9 mouse cellular contexts compared by ENCODE assay signal in genomic region chr10:121625407-121626185, GRCm38 (mm10). TPM values are rescaled to one million over a fixed set of nuclear protein-coding genes. Genes with fewer than 3 reads are reported as not detected.
A peak's percentile ranks its signal among the peaks of the same experiment; 100 is the strongest.
DNase-seq lines count a peak whose midpoint lies in the region; ATAC-seq and TF ChIP-seq lines count a peak whose summit lies in the region.
"Had no signal": no experiment of that assay in that cellular context is flagged by ENCODE, and none has a peak within 500 bp of the region (broad histone marks: within the 10 kb centered on the region; RNA-seq: fewer than 3 reads in every experiment).

No protein-coding gene starts in this region.

- peak overlapping the region; percentile 72 for H3K27ac ChIP-seq in neural tube, embryonic 11.5 days (ENCODE audit: low read depth, low read length)
- H3K27ac ChIP-seq in cortical plate, adult 2 months (ENCODE audit: insufficient read depth, low read length) = peak overlapping the region; percentile 87
- peak overlapping the region; percentile 93 for H3K27ac ChIP-seq in hindbrain, embryonic 15.5 days (replicated peaks)

- ATAC-seq in neural tube, embryonic 11.5 days (ENCODE audit: insufficient read depth, low FRiP score, low TSS enrichment) = no peak
- no peak for ATAC-seq in hindbrain, embryonic 15.5 days (ENCODE audit: low FRiP score, low read depth)
- ATAC-seq in megakaryocyte-erythroid progenitor cell, adult 5-6 weeks (replicated peaks; ENCODE audit: low FRiP score, low TSS enrichment, poor library complexity, severe bottlenecking) = peak; percentile 54

- H3K9ac ChIP-seq in neural tube, embryonic 11.5 days (ENCODE audit: low read length) = peak overlapping the region; percentile 83
- peak overlapping the region; percentile 87 for H3K9ac ChIP-seq in hindbrain, embryonic 15.5 days

- no peaks in the 10 kb centered on the region for H3K9me3 ChIP-seq in neural tube, embryonic 11.5 days (ENCODE audit: control insufficient read depth, low read length)
- H3K9me3 ChIP-seq in hindbrain, embryonic 15.5 days = no peaks in the 10 kb centered on the region

- WGBS in neural tube, embryonic 11.5 days = under 1% methylated on average over 38 of the region's 41 CpGs
- under 1% methylated on average over 40 of the region's 41 CpGs for WGBS in hindbrain, embryonic 15.5 days

- no peak for TF ChIP-seq CTCF in cortical plate, adult 2 months (IDR thresholded peaks at IDR 0.05; ENCODE audit: extremely low read depth, insufficient read depth, low read length)

- no peaks in the 10 kb centered on the region for H3K36me3 ChIP-seq in neural tube, embryonic 11.5 days (ENCODE audit: control insufficient read depth, insufficient read depth, low read length)
- H3K36me3 ChIP-seq in hindbrain, embryonic 15.5 days = peaks cover 8% of the 10 kb centered on the region; the same call in 1 of the 2 replicates

- peak overlapping the region; percentile 57 for H3K4me3 ChIP-seq in neural tube, embryonic 11.5 days (ENCODE audit: low read depth, low read length)
- H3K4me3 ChIP-seq in cortical plate, adult 2 months (ENCODE audit: insufficient read depth, low read length) = peak overlapping the region; percentile 64
- peak overlapping the region; percentile 93 for H3K4me3 ChIP-seq in hindbrain, embryonic 15.5 days

- H3K27me3 ChIP-seq in neural tube, embryonic 11.5 days (ENCODE audit: control insufficient read depth, insufficient read depth, low read length) = no peaks in the 10 kb centered on the region
- no peaks in the 10 kb centered on the region for H3K27me3 ChIP-seq in hindbrain, embryonic 15.5 days

- peak overlapping the region; percentile 56 for H3K4me2 ChIP-seq in neural tube, embryonic 11.5 days (ENCODE audit: low read depth)
- peak overlapping the region; percentile 74 for H3K4me2 ChIP-seq in hindbrain, embryonic 15.5 days

- no peaks in the 10 kb centered on the region for H3K4me1 ChIP-seq in neural tube, embryonic 11.5 days (ENCODE audit: control insufficient read depth, insufficient read depth, low read length)
- H3K4me1 ChIP-seq in cortical plate, adult 2 months (ENCODE audit: control insufficient read depth, insufficient read depth, low read length) = peaks cover 2% of the 10 kb centered on the region
- peaks cover 14% of the 10 kb centered on the region for H3K4me1 ChIP-seq in hindbrain, embryonic 15.5 days (replicated peaks)

- no peak for TF ChIP-seq POLR2A in cortical plate, adult 2 months (IDR thresholded peaks at IDR 0.05; ENCODE audit: extremely low read depth, insufficient read depth, low read length)

- DNase-seq in neural tube, embryonic 11.5 days (ENCODE audit: low spot score) = no peak
- DNase-seq in neural tube, embryonic 10.5 days (ENCODE audit: extremely low spot score, low spot score) = no peak
- no peak for DNase-seq in cerebellum, postnatal 10 days
- no peak for DNase-seq in gastrocnemius, adult 8-10 months (ENCODE audit: low spot score in 2 of 2)
- DNase-seq in right cerebral cortex, postnatal 10 days (ENCODE audit: low spot score in 2 of 2) = no peak

RNA-seq across cellular contexts. Expression of gene Xpot, which starts 0.5 kb away (rescaled TPM):
- polyA plus RNA-seq in neural tube, embryonic 11.5 days (2014; fragmentation: Nextera tagmentation; extraction: Ambion mirVana) = 52.5 and 61.0 TPM in 2 replicates
- polyA plus RNA-seq in cortical plate, adult 2 months (2012; rRNA removed) = 60.8 and 64.0 TPM in 2 replicates
- polyA plus RNA-seq in hindbrain, embryonic 15.5 days (2015; fragmentation: Nextera tagmentation; extraction: Ambion mirVana) = 30.2 and 31.4 TPM in 2 replicates
- 84.1 and 92.3 TPM in 2 replicates for total RNA-seq in megakaryocyte-erythroid progenitor cell, adult 5-6 weeks (2014; fragmentation: Nextera tagmentation)
- 127 and 153 TPM in 2 replicates for total RNA-seq in megakaryocyte-erythroid progenitor cell, adult 5-6 weeks (2017)
- total RNA-seq in gastrocnemius, adult 8-10 months (2022) = 10 to 100 TPM; 24.2 to 32.8 (median 27.6) TPM

RNA-seq across cellular contexts. Expression of gene D930020B18Rik, which starts 15.8 kb away (rescaled TPM):
- 0.26 TPM in 1 of 2 replicates, not detected in the other for polyA plus RNA-seq in neural tube, embryonic 11.5 days (2014; fragmentation: Nextera tagmentation; extraction: Ambion mirVana)
- polyA plus RNA-seq in cortical plate, adult 2 months (2012; rRNA removed) = 0.31 and 0.38 TPM in 2 replicates
- 0.21 and 0.24 TPM in 2 replicates for polyA plus RNA-seq in hindbrain, embryonic 15.5 days (2015; fragmentation: Nextera tagmentation; extraction: Ambion mirVana)
- total RNA-seq in megakaryocyte-erythroid progenitor cell, adult 5-6 weeks (2014; fragmentation: Nextera tagmentation) = not detected in 2 replicates
- total RNA-seq in megakaryocyte-erythroid progenitor cell, adult 5-6 weeks (2017) = not detected in 2 replicates
- total RNA-seq in gastrocnemius, adult 8-10 months (2022) = not detected
- total RNA-seq: hematopoietic stem cell, adult 5-6 weeks had no signal

RNA-seq across cellular contexts. Expression of gene Tbk1, which starts 39.0 kb away (rescaled TPM):
- polyA plus RNA-seq in neural tube, embryonic 11.5 days (2014; fragmentation: Nextera tagmentation; extraction: Ambion mirVana) = 32.4 and 34.9 TPM in 2 replicates
- polyA plus RNA-seq in cortical plate, adult 2 months (2012; rRNA removed) = 41.5 and 46.4 TPM in 2 replicates
- polyA plus RNA-seq in hindbrain, embryonic 15.5 days (2015; fragmentation: Nextera tagmentation; extraction: Ambion mirVana) = 27.3 and 28.4 TPM in 2 replicates
- 28.9 and 31.5 TPM in 2 replicates for total RNA-seq in megakaryocyte-erythroid progenitor cell, adult 5-6 weeks (2014; fragmentation: Nextera tagmentation)
- total RNA-seq in megakaryocyte-erythroid progenitor cell, adult 5-6 weeks (2017) = 31.3 and 47.5 TPM in 2 replicates
- total RNA-seq in gastrocnemius, adult 8-10 months (2022) = 10 to 100 TPM in 2 of 4 experiments, 1 to 10 TPM in 2; 8.7 to 11.4 (median 10.0) TPM
